Comparison of ENCODE assay signal across 9 mouse cellular contexts in the genomic region with DNA sequence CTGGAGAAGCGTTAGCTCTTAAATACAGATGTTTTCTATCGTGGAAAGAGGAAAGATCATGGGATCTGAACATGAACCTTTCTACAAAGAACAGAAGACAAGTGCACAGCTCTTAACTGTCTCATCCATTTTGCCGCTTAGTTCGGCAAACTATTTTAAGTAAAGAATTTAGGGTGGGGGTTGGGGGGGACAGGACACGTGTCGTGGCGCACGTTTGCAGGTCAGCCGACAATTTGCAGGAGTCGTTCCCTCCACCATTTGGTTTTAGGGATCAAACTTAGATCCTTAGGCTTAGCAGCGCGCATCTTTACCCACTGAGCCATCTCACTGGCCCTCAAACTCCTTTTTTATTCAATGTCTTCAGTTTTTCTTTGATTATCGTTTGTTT. TPM values are rescaled to one million over a fixed set of nuclear protein-coding genes. Genes with fewer than 3 reads are reported as not detected.
DNase-seq lines count a peak whose midpoint lies in the region; ATAC-seq and TF ChIP-seq lines count a peak whose summit lies in the region.
"Had no signal": no experiment of that assay in that cellular context is flagged by ENCODE, and none has a peak within 500 bp of the region (broad histone marks: within the 10 kb centered on the region; RNA-seq: fewer than 3 reads in every experiment).

No protein-coding gene starts in this region.

- WGBS in heart, embryonic 13.5 days = 1% methylated on average over 13 of the region's 13 CpGs
- 1% methylated on average over 13 of the region's 13 CpGs for WGBS in heart, embryonic 15.5 days
- 3% methylated on average over 13 of the region's 13 CpGs for WGBS in liver, postnatal 0 days (ENCODE audit: insufficient replicate concordance)

- H3K4me2 ChIP-seq in heart, embryonic 13.5 days = peak overlapping the region; percentile 82
- H3K4me2 ChIP-seq in heart, embryonic 15.5 days = peak overlapping the region; percentile 70
- H3K4me2 ChIP-seq in liver, postnatal 0 days (ENCODE audit: low read depth, low read length) = peak overlapping the region; percentile 77

- TF ChIP-seq EP300 in liver, postnatal 0 days (IDR thresholded peaks at IDR 0.05; ENCODE audit: low read depth) = no peak

- in situ Hi-C loops in ES-E14 (cut with MboI; ENCODE audit: low sequenced_read_pairs in 2 of 2, unreplicated experiment in 2 of 2) = no loop called here

- no peak for DNase-seq in heart, adult 18-20 months
- DNase-seq in ES-E14 (ENCODE audit: low read depth, low spot score) = no peak
- DNase-seq in liver, postnatal 0 days = peak; percentile 22
- DNase-seq in frontal cortex, postnatal 25 days (ENCODE audit: low spot score in 2 of 2) = no peak
- no peak for DNase-seq in layer of hippocampus, adult 11-12 months (ENCODE audit: low spot score)
- no peak for DNase-seq in c-Kit-positive CD71-positive TER-119-positive erythroid progenitor cells, embryonic 14.5 days (ENCODE audit: low spot score)

- H3K27me3 ChIP-seq in heart, embryonic 13.5 days (replicated peaks) = no peaks in the 10 kb centered on the region
- no peaks in the 10 kb centered on the region for H3K27me3 ChIP-seq in heart, embryonic 15.5 days
- H3K27me3 ChIP-seq in liver, postnatal 0 days (ENCODE audit: insufficient read depth, low read length) = no peaks in the 10 kb centered on the region
- H3K27me3 ChIP-seq: Patski had no signal

- peaks cover 4% of the 10 kb centered on the region for H3K36me3 ChIP-seq in heart, embryonic 13.5 days
- H3K36me3 ChIP-seq in ES-E14 (ENCODE audit: control insufficient read depth, insufficient read depth, low read length, poor library complexity, severe bottlenecking) = no peaks in the 10 kb centered on the region
- no peaks in the 10 kb centered on the region; the same call in 1 of the 2 replicates for H3K36me3 ChIP-seq in heart, embryonic 15.5 days
- no peaks in the 10 kb centered on the region for H3K36me3 ChIP-seq in liver, postnatal 0 days (replicated peaks; ENCODE audit: insufficient read depth, low read length)

- H3K9me3 ChIP-seq in heart, embryonic 13.5 days = no peaks in the 10 kb centered on the region
- H3K9me3 ChIP-seq in ES-E14 (ENCODE audit: control insufficient read depth, insufficient read depth, low read depth, low read length) = no peaks in the 10 kb centered on the region
- H3K9me3 ChIP-seq in heart, embryonic 15.5 days (replicated peaks) = no peaks in the 10 kb centered on the region
- no peaks in the 10 kb centered on the region for H3K9me3 ChIP-seq in liver, postnatal 0 days (ENCODE audit: low read length)

- TF ChIP-seq CTCF in liver, postnatal 0 days (IDR thresholded peaks at IDR 0.05; ENCODE audit: low read depth) = no peak

- peak overlapping the region; percentile 85 for H3K4me3 ChIP-seq in heart, embryonic 13.5 days
- peak overlapping the region; percentile 62 to 95 for H3K4me3 ChIP-seq in ES-E14 (ENCODE audit: insufficient read depth in 1 of 2, low read depth in 1 of 2, low read length in 2 of 2, poor library complexity in 1 of 2, severe bottlenecking in 1 of 2)
- peak overlapping the region; percentile 94 for H3K4me3 ChIP-seq in heart, embryonic 15.5 days
- peak overlapping the region; percentile 78 for H3K4me3 ChIP-seq in liver, postnatal 0 days (ENCODE audit: low read depth, low read length)

- peaks cover 67% of the 10 kb centered on the region for H3K4me1 ChIP-seq in heart, embryonic 13.5 days
- H3K4me1 ChIP-seq in ES-E14 (ENCODE audit: control insufficient read depth in 2 of 2, insufficient read depth in 2 of 2, low read length in 2 of 2, poor library complexity in 1 of 2) = peaks cover 9% of the 10 kb centered on the region in 2 experiments
- peaks cover 56% of the 10 kb centered on the region for H3K4me1 ChIP-seq in heart, embryonic 15.5 days (replicated peaks)
- H3K4me1 ChIP-seq in liver, postnatal 0 days (ENCODE audit: insufficient read depth) = peaks cover 46% of the 10 kb centered on the region

- H3K27ac ChIP-seq in heart, embryonic 13.5 days (replicated peaks) = peak overlapping the region; percentile 99
- no peak overlapping the region; the same call in 1 of the 2 replicates for H3K27ac ChIP-seq in ES-E14 (ENCODE audit: insufficient read depth, low read depth, low read length, poor library complexity, severe bottlenecking)
- H3K27ac ChIP-seq in heart, embryonic 15.5 days = peak overlapping the region; percentile 100
- peak overlapping the region; percentile 98 for H3K27ac ChIP-seq in liver, postnatal 0 days (ENCODE audit: low read depth)

- peak overlapping the region; percentile 98 for H3K9ac ChIP-seq in heart, embryonic 13.5 days
- H3K9ac ChIP-seq in ES-E14 (ENCODE audit: insufficient read depth, low read depth, low read length, poor library complexity, severe bottlenecking) = peak overlapping the region; percentile 81; the same call in 1 of the 2 replicates
- H3K9ac ChIP-seq in heart, embryonic 15.5 days = peak overlapping the region; percentile 97
- H3K9ac ChIP-seq in liver, postnatal 0 days (replicated peaks) = peak overlapping the region; percentile 56

- ATAC-seq in heart, embryonic 13.5 days (ENCODE audit: extremely low read depth, insufficient number of reproducible peaks, low FRiP score, low TSS enrichment) = no peak
- no peak for ATAC-seq in heart, embryonic 15.5 days (replicated peaks; ENCODE audit: insufficient number of reproducible peaks, insufficient read depth, low FRiP score, low read depth)
- no peak for ATAC-seq in liver, postnatal 0 days

TF ChIP-seq in ES-E14, 5 proteins besides CTCF, POLR2A, EP300 and RAD21:
- TF ChIP-seq HCFC1 (IDR thresholded peaks at IDR 0.05; ENCODE audit: borderline replicate concordance, insufficient read depth, low read length) (no peak), ZNF384 (IDR thresholded peaks at IDR 0.05; ENCODE audit: low read depth, low read length) (no peak), ZC3H11A (IDR thresholded peaks at IDR 0.05; ENCODE audit: borderline replicate concordance, low read depth, low read length) (no peak), MAFK (IDR thresholded peaks at IDR 0.05; ENCODE audit: insufficient read depth, low read depth, low read length) (no peak), CHD2 (IDR thresholded peaks at IDR 0.05; ENCODE audit: low read depth, low read length) (no peak)

RNA-seq across cellular contexts. Expression of gene Zfp609, which starts 0.6 kb away (rescaled TPM):
- 4.9 and 5.9 TPM in 2 replicates for polyA plus RNA-seq in heart, embryonic 13.5 days (2015; fragmentation: Nextera tagmentation; extraction: Ambion mirVana)
- total RNA-seq in heart, adult 18-20 months (2021) = 10 to 100 TPM; 19.2 to 22.4 TPM
- 8.7 and 9.9 TPM in 2 replicates for total RNA-seq in ES-E14 (2012; rRNA removed)
- 4.9 and 5.7 TPM in 2 replicates for polyA plus RNA-seq in heart, embryonic 15.5 days (2015; fragmentation: Nextera tagmentation; extraction: Ambion mirVana)
- 2.0 and 2.8 TPM in 2 replicates for polyA plus RNA-seq in liver, postnatal 0 days (2015; fragmentation: Nextera tagmentation; extraction: Ambion mirVana)
